Mouse (Mus musculus): ENCODE results near the gene Man1a2.

GRCm38 (mm10) chr3:100535902-100536301 is 149.4 kb downstream of the Man1a2 start:
- TF ChIP-seq CTCF (IDR thresholded peaks at IDR 0.05; ENCODE audit: low read depth, low read length) (no peak), POLR2A (IDR thresholded peaks at IDR 0.05; ENCODE audit: extremely low read depth, insufficient read depth, low read length) (no peak)
